Mouse (Mus musculus) adrenal gland, adult 2 months (tissue): ENCODE results near the gene Kdm6b. TPM values are rescaled to one million over a fixed set of nuclear protein-coding genes. Genes with fewer than 3 reads are reported as not detected.

ENCODE experiments used
- DNase-seq: peaks from one replicate; pipeline ENCODE4 v3.0.0; 2021
- polyA plus RNA-seq: library from polyadenylated mRNA; depleted of rRNA; stranded (reverse); fragments of >200 nt; gene quantifications from 2 replicates; pipeline ENCODE4 v1.2.3, GENCODE M21; 2012; rRNA removed
- total RNA-seq, 2 experiments: library from RNA; stranded (reverse); gene quantifications; 2 replicates each; pipeline ENCODE4 v1.2.3; 2021

Gene Kdm6b
- total and polyA plus RNA-seq, 3 experiments, result 18.7 to 41.5 (median 31.4) TPM

GRCm38 (mm10) chr11:69366855-69367615 lies 46.4 kb downstream of the Kdm6b start:
- peak; percentile 50 for DNase-seq

GRCm38 (mm10) chr11:69366157-69366854 lies 47.2 kb downstream of the Kdm6b start:
- peak; percentile 97 for DNase-seq

- no peak for DNase-seq
These were observed 47.8 kb downstream of the Kdm6b start for GRCm38 (mm10) chr11:69365722-69366121.

- DNase-seq, result peak; percentile 96
These were observed 48.6 kb downstream of the Kdm6b start for GRCm38 (mm10) chr11:69364910-69365309.

- no peak for DNase-seq
These were observed 49.1 kb downstream of the Kdm6b start for GRCm38 (mm10) chr11:69364376-69364775.

- no peak for DNase-seq
These were observed 51.0 kb downstream of the Kdm6b start for GRCm38 (mm10) chr11:69362479-69362878.

- DNase-seq, result no peak
These were observed 51.5 kb downstream of the Kdm6b start for GRCm38 (mm10) chr11:69362021-69362420.

GRCm38 (mm10) chr11:69357690-69358089 lies 55.8 kb downstream of the Kdm6b start:
- DNase-seq, result no peak

- DNase-seq, result no peak
These were observed 56.9 kb downstream of the Kdm6b start for GRCm38 (mm10) chr11:69356544-69356943.

Other genes with a start within 250 kb of the Kdm6b start
- not detected for gene Alox8, start 215.8 kb downstream of the Kdm6b start, total RNA-seq
- not detected in 2 replicates for gene Alox8, start 215.8 kb downstream of the Kdm6b start, polyA plus RNA-seq
- gene Gucy2e, start 176.6 kb downstream of the Kdm6b start, total RNA-seq, result not detected
- gene Gucy2e, start 176.6 kb downstream of the Kdm6b start, polyA plus RNA-seq, result not detected in 2 replicates
- 1 to 10 TPM; 4.4 to 6.5 TPM for gene Cntrob, start 89.9 kb downstream of the Kdm6b start, total RNA-seq
- 5.9 and 6.2 TPM in 2 replicates for gene Cntrob, start 89.9 kb downstream of the Kdm6b start, polyA plus RNA-seq
- gene Trappc1, start 89.7 kb downstream of the Kdm6b start, total RNA-seq, result 10 to 100 TPM; 81.3 to 83.5 TPM
- gene Trappc1, start 89.7 kb downstream of the Kdm6b start, polyA plus RNA-seq, result 18.4 and 23.4 TPM in 2 replicates
- 10 to 100 TPM in 1 of 2 experiments, 1 to 10 TPM in 1; 6.0 to 10.5 TPM for gene Kcnab3, start 87.4 kb downstream of the Kdm6b start, total RNA-seq
- 9.0 and 12.6 TPM in 2 replicates for gene Kcnab3, start 87.4 kb downstream of the Kdm6b start, polyA plus RNA-seq
- gene Rnf227, start 73.2 kb downstream of the Kdm6b start, total RNA-seq, result 1 to 10 TPM; 3.3 to 6.8 TPM
- 0.88 and 1.1 TPM in 2 replicates for gene Rnf227, start 73.2 kb downstream of the Kdm6b start, polyA plus RNA-seq
- gene Chd3, start 44.3 kb downstream of the Kdm6b start, total RNA-seq, result 10 to 100 TPM; 71.0 to 92.8 TPM
- gene Chd3, start 44.3 kb downstream of the Kdm6b start, polyA plus RNA-seq, result 83.4 and 107 TPM in 2 replicates
- gene Naa38, start 18.2 kb downstream of the Kdm6b start, total RNA-seq, result 100 to 1,000 TPM; 124 to 157 TPM
- gene Naa38, start 18.2 kb downstream of the Kdm6b start, polyA plus RNA-seq, result 175 and 193 TPM in 2 replicates
- gene Cyb5d1, start 18.0 kb downstream of the Kdm6b start, total RNA-seq, result 10 to 100 TPM; 44.2 to 59.7 TPM
- 10.7 and 11.8 TPM in 2 replicates for gene Cyb5d1, start 18.0 kb downstream of the Kdm6b start, polyA plus RNA-seq
- 10 to 100 TPM; 10.8 to 16.0 TPM for gene Tmem88, start 15.4 kb downstream of the Kdm6b start, total RNA-seq
- 86.3 and 94.7 TPM in 2 replicates for gene Tmem88, start 15.4 kb downstream of the Kdm6b start, polyA plus RNA-seq
- under 1 TPM; 0.32 to 0.66 TPM for gene Dnah2, start 135.4 kb upstream of the Kdm6b start, total RNA-seq
- gene Dnah2, start 135.4 kb upstream of the Kdm6b start, polyA plus RNA-seq, result 0.19 and 0.28 TPM in 2 replicates
- under 1 TPM; 0.52 to 0.69 TPM for gene Efnb3, start 146.5 kb upstream of the Kdm6b start, total RNA-seq
- 0.77 and 1.3 TPM in 2 replicates for gene Efnb3, start 146.5 kb upstream of the Kdm6b start, polyA plus RNA-seq
- 10 to 100 TPM in 1 of 2 experiments, 1 to 10 TPM in 1; 8.4 to 12.0 TPM for gene Wrap53, start 166.6 kb upstream of the Kdm6b start, total RNA-seq
- 14.8 and 16.1 TPM in 2 replicates for gene Wrap53, start 166.6 kb upstream of the Kdm6b start, polyA plus RNA-seq
- 10 to 100 TPM; 59.6 to 67.5 TPM for gene Trp53, start 166.7 kb upstream of the Kdm6b start, total RNA-seq
- gene Trp53, start 166.7 kb upstream of the Kdm6b start, polyA plus RNA-seq, result 78.9 and 85.0 TPM in 2 replicates
- gene Atp1b2, start 192.3 kb upstream of the Kdm6b start, total RNA-seq, result 10 to 100 TPM; 34.9 to 40.2 TPM
- gene Atp1b2, start 192.3 kb upstream of the Kdm6b start, polyA plus RNA-seq, result 28.3 and 31.5 TPM in 2 replicates
- not detected for gene Shbg, start 204.2 kb upstream of the Kdm6b start, total RNA-seq
- not detected in 2 replicates for gene Shbg, start 204.2 kb upstream of the Kdm6b start, polyA plus RNA-seq
- 10 to 100 TPM in 1 of 2 experiments, 1 to 10 TPM in 1; 6.1 to 11.9 TPM for gene Sat2, start 208.3 kb upstream of the Kdm6b start, total RNA-seq
- 2.1 and 3.2 TPM in 2 replicates for gene Sat2, start 208.3 kb upstream of the Kdm6b start, polyA plus RNA-seq
- 100 to 1,000 TPM in 1 of 2 experiments, 10 to 100 TPM in 1; 69.6 to 105 TPM for gene Fxr2, start 219.3 kb upstream of the Kdm6b start, total RNA-seq
- gene Fxr2, start 219.3 kb upstream of the Kdm6b start, polyA plus RNA-seq, result 69.8 and 81.6 TPM in 2 replicates
- not detected for gene Sox15, start 241.6 kb upstream of the Kdm6b start, total RNA-seq
- 0.24 TPM in 1 of 2 replicates, not detected in the other for gene Sox15, start 241.6 kb upstream of the Kdm6b start, polyA plus RNA-seq
- gene Mpdu1, start 249.0 kb upstream of the Kdm6b start, total RNA-seq, result 100 to 1,000 TPM; 109 to 127 TPM
- 179 and 196 TPM in 2 replicates for gene Mpdu1, start 249.0 kb upstream of the Kdm6b start, polyA plus RNA-seq